Mouse (Mus musculus) frontal cortex, postnatal 14 days (tissue): ENCODE measurements around the gene Mthfsl.
"Not testable (repeated sequence)": the region's sequence is repeated elsewhere in the genome, so short reads cannot be mapped to it uniquely, and the experiment has no call there.

Source experiments
- DNase-seq, 2 experiments: peaks; one replicate each; pipeline ENCODE4 v3.0.0; 2022; ENCODE audit warnings: low spot score in 2 of 2

The Mthfsl gene

DNA sequence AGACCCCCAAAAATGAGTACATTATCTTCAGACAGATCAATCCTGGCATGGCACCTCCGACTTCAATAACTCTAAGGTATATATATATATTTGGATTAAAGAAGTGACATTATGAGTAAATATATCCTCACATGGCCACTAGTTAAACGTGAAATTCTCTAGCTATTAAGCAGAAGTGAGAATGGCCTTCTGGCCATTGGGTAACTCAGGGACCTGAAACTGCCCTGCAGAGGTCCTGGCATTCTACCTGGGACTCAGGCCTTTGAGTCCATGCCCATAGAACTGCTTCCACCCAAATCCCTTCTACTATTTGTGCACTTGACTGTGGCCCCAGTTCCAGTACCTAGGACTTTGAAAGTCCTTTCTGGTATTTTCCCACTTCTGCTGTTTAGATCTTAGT lies 28.8 kb downstream of the Mthfsl start:
- DNase-seq = not testable (repeated sequence)

DNA sequence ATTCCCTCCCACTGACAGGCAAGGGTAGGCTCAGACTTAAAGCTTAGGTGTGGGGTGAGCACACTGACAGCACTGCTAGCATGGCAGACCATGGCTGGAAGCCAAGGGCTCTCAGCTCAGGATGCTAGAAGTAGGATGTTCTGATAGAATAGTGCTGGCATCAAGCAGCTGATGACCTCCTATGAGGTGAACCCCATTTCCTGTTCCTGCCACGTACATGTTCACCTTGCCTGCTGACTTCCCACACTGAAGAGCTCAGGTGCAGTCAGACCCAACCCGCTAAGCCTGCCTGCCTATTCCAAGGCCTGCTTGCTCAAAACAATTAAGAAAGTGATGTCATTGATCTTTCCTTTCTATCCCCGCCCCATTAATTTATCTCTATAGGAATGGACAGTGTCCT lies 30.6 kb downstream of the Mthfsl start:
- DNase-seq = not testable (repeated sequence)

DNA sequence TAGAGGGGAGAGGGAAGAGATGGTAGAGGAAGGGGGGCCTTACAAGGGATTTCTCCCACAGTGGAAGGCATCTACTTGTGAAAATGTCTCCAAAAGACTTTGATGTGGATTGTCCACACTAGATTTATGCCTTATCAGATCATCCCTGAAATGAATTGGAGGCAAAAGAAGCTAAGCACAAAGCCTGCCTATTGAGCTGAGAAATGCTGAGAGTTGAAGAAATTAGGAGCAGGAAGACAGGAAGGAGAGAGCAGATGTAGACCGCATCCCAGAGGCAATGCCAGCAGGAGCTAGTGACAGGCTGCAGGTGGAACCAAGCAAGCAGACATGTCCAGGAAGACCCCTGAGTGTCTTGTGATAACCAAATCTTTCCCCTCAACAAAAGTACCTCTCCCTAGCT lies 33.4 kb downstream of the Mthfsl start:
- not testable (repeated sequence) for DNase-seq

DNA sequence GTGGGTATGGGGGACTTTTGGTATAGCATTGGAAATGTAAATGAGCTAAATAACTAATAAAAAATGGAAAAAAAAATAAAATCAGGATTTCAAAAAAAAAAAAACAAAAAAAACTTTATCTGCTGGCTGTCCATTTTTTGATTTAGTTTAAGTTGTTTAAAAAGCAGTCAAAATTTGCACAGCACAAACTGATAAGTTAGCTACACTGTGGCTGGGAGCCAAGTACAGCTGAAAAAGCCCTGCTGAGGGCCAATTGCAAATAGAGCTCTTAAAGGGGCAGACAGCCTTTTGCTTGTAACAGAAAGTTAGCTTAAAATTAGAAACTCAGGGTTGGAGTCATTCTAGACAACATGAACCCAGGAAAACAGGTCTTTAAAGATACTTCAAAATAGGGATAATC lies 61.8 kb downstream of the Mthfsl start:
- DNase-seq = not testable (repeated sequence)

DNA sequence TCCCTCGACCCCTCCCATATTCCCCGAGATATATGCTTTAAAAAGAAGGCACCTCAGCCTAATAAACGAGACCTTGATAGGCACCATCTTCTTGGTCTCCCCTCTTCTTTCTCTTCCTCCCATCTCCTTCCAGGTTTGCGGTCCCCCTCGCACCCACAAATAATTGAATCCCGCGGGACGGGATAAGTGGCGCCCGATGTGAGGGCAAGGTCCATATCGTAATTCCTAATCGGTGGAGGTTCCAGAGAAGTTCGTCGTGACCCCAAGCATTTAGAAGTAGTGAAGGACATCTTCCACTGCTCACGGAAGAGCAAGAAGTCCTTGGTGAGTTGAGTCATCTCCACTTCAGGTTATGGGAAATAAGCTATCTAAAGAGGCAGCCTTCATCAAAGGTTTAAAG lies 69.4 kb downstream of the Mthfsl start:
- DNase-seq = not testable (repeated sequence)
